Mouse (Mus musculus): ENCODE data around the gene Zfp961. TPM values are rescaled to one million over a fixed set of nuclear protein-coding genes. Genes with fewer than 3 reads are reported as not detected.

The Zfp961 gene
- total and polyA plus RNA-seq, 3 experiments, result 5.9 to 21.4 (median 14.9) TPM

- Histone ChIP-seq H3K79me2 (replicated peaks; ENCODE audit: control insufficient read depth, extremely low read depth, insufficient read depth, poor library complexity, severe bottlenecking) (no peaks in the 10 kb centered on the region), H3K36me3 (replicated peaks in 1 of 2; ENCODE audit: control insufficient read depth in 1 of 2, insufficient read depth in 1 of 2, low read length in 1 of 2) (peaks cover 0 to 20% of the 10 kb centered on the region in 2 experiments), H3K27me3 (replicated peaks) (no peaks in the 10 kb centered on the region), H3K4me2 (ENCODE audit: insufficient read depth, low read depth, poor library complexity, severe bottlenecking) (no peak overlapping the region), H3K9ac (ENCODE audit: insufficient read depth, low read depth) (no peak overlapping the region), H3K27ac (ENCODE audit: insufficient read depth, low read depth) (no peak overlapping the region), H3K4me3 (replicated peaks in 1 of 3; ENCODE audit: low read depth in 2 of 3, low read length in 2 of 3, poor library complexity in 1 of 3) (no peak overlapping the region), H3K4me1 (ENCODE audit: control insufficient read depth in 1 of 2, insufficient read depth in 2 of 2) (peaks cover 13 to 45% of the 10 kb centered on the region in 2 experiments), H3K9me3 (replicated peaks; ENCODE audit: low read length) (no peaks in the 10 kb centered on the region)
- no peak for DNase-seq (ENCODE audit: extremely low read depth)
- dilution Hi-C loops (cut with MboI; ENCODE audit: extremely low pct_ligation_motif_present, extremely low pct_unique_long_range_greater_than_20kb, low sequenced_read_pairs) (no loop called here), in situ Hi-C loops (cut with MboI; ENCODE audit: low pct_ligation_motif_present, low pct_unique_long_range_greater_than_20kb, low sequenced_read_pairs) (loop anchor here (25.0 kb wide), 1 partner anchor 869 kb away; no protein-coding TSS in a partner anchor)
- TF ChIP-seq MXI1 (IDR thresholded peaks at IDR 0.05; ENCODE audit: low read depth, low read length), result no peak
- no peak for TF ChIP-seq SIN3A (IDR thresholded peaks at IDR 0.05; ENCODE audit: low read length)
- TF ChIP-seq TCF12 (IDR thresholded peaks at IDR 0.05; ENCODE audit: low read depth, low read length), result no peak
- TF ChIP-seq MEF2A (IDR thresholded peaks at IDR 0.05; ENCODE audit: borderline replicate concordance, low read depth, low read length), result no peak
- TF ChIP-seq ZC3H11A (IDR thresholded peaks at IDR 0.05; ENCODE audit: low read depth, low read length), result no peak
- no peak for TF ChIP-seq CHD2 (IDR thresholded peaks at IDR 0.05; ENCODE audit: low read length)
- no peak for TF ChIP-seq ZKSCAN1 (IDR thresholded peaks at IDR 0.05; ENCODE audit: borderline replicate concordance, low read depth, low read length)
- TF ChIP-seq UBTF (IDR thresholded peaks at IDR 0.05; ENCODE audit: low read depth, low read length), result no peak
- no peak for TF ChIP-seq GABPA (IDR thresholded peaks at IDR 0.05; ENCODE audit: insufficient replicate concordance, low read depth, low read length)
- no peak for TF ChIP-seq ZMIZ1 (IDR thresholded peaks at IDR 0.05; ENCODE audit: low read depth, low read length)
- no peak for TF ChIP-seq MYC (IDR thresholded peaks at IDR 0.05; ENCODE audit: low read depth, low read length)
- TF ChIP-seq CHD1 (IDR thresholded peaks at IDR 0.05; ENCODE audit: low read depth, low read length), result no peak
- no peak for TF ChIP-seq TBP (conservative IDR thresholded peaks at IDR 0.05; ENCODE audit: low read depth, low read length)
- TF ChIP-seq NRF1 (IDR thresholded peaks at IDR 0.05; ENCODE audit: low read depth, low read length), result no peak
- TF ChIP-seq HCFC1 (IDR thresholded peaks at IDR 0.05; ENCODE audit: low read depth, low read length), result no peak
- TF ChIP-seq NELFE (IDR thresholded peaks at IDR 0.05; ENCODE audit: low read depth, low read length), result no peak
- no peak for TF ChIP-seq IRF4 (IDR thresholded peaks at IDR 0.05; ENCODE audit: low read depth, low read length)
- TF ChIP-seq KAT2A (IDR thresholded peaks at IDR 0.05; ENCODE audit: insufficient replicate concordance, low read length), result no peak
Observed at GRCm38 (mm10) chr8:72006763-72007162, 55.9 kb downstream of the Zfp961 start.

GRCm38 (mm10) chr8:72008134-72008641, 57.4 kb downstream of the Zfp961 start:
- Histone ChIP-seq H3K27me3 (replicated peaks) (no peaks in the 10 kb centered on the region), H3K27ac (ENCODE audit: insufficient read depth, low read depth) (no peak overlapping the region), H3K9ac (ENCODE audit: insufficient read depth, low read depth) (no peak overlapping the region), H3K4me3 (replicated peaks in 1 of 3; ENCODE audit: low read depth in 2 of 3, low read length in 2 of 3, poor library complexity in 1 of 3) (peak overlapping the region in 2 of 3 experiments; percentile 47 to 50), H3K4me2 (ENCODE audit: insufficient read depth, low read depth, poor library complexity, severe bottlenecking) (peak overlapping the region; percentile 44), H3K79me2 (replicated peaks; ENCODE audit: control insufficient read depth, extremely low read depth, insufficient read depth, poor library complexity, severe bottlenecking) (no peaks in the 10 kb centered on the region), H3K9me3 (replicated peaks; ENCODE audit: low read length) (no peaks in the 10 kb centered on the region), H3K36me3 (replicated peaks in 1 of 2; ENCODE audit: control insufficient read depth in 1 of 2, insufficient read depth in 1 of 2, low read length in 1 of 2) (peaks cover 0 to 14% of the 10 kb centered on the region in 2 experiments), H3K4me1 (ENCODE audit: control insufficient read depth in 1 of 2, insufficient read depth in 2 of 2) (peaks cover 13 to 44% of the 10 kb centered on the region in 2 experiments)
- peak; percentile 82 for DNase-seq (ENCODE audit: extremely low read depth)
- in situ Hi-C loops (cut with MboI; ENCODE audit: low pct_ligation_motif_present, low pct_unique_long_range_greater_than_20kb, low sequenced_read_pairs), result loop anchor here (25.0 kb wide), 1 partner anchor 871 kb away; no protein-coding TSS in a partner anchor
- dilution Hi-C loops (cut with MboI; ENCODE audit: extremely low pct_ligation_motif_present, extremely low pct_unique_long_range_greater_than_20kb, low sequenced_read_pairs), result no loop called here
- TF ChIP-seq GABPA (IDR thresholded peaks at IDR 0.05; ENCODE audit: insufficient replicate concordance, low read depth, low read length), result no peak
- TF ChIP-seq NRF1 (IDR thresholded peaks at IDR 0.05; ENCODE audit: low read depth, low read length), result no peak
- TF ChIP-seq MAX (IDR thresholded peaks at IDR 0.05; ENCODE audit: low read length), result peak; percentile 67; the same call in 1 of the 2 replicates
- TF ChIP-seq MYC (IDR thresholded peaks at IDR 0.05; ENCODE audit: low read depth, low read length), result peak; percentile 45; the same call in 1 of the 2 replicates
- no peak for TF ChIP-seq TBP (conservative IDR thresholded peaks at IDR 0.05; ENCODE audit: low read depth, low read length)
- TF ChIP-seq MEF2A (IDR thresholded peaks at IDR 0.05; ENCODE audit: borderline replicate concordance, low read depth, low read length), result peak; percentile 70; the same call in 1 of the 2 replicates
- no peak; the same call in 1 of the 2 replicates for TF ChIP-seq NELFE (IDR thresholded peaks at IDR 0.05; ENCODE audit: low read depth, low read length)
- TF ChIP-seq MAFK (IDR thresholded peaks at IDR 0.05; ENCODE audit: insufficient replicate concordance, low read length), result no peak
- TF ChIP-seq USF2 (conservative IDR thresholded peaks at IDR 0.05; ENCODE audit: low read depth, low read length), result no peak
- TF ChIP-seq MAZ (IDR thresholded peaks at IDR 0.05; ENCODE audit: low read depth, low read length), result no peak
- TF ChIP-seq ZNF384 (IDR thresholded peaks at IDR 0.05; ENCODE audit: low read depth, low read length), result no peak
- no peak for TF ChIP-seq USF1 (IDR thresholded peaks at IDR 0.05; ENCODE audit: low read depth, low read length)
- TF ChIP-seq SIN3A (IDR thresholded peaks at IDR 0.05; ENCODE audit: low read length), result 0 out of 2 replicates have a peak, but pooled peaks have one; percentile 29
- no peak for TF ChIP-seq ETS1 (conservative IDR thresholded peaks at IDR 0.05; ENCODE audit: low read depth, low read length)
- TF ChIP-seq POLR2A (IDR thresholded peaks at IDR 0.05; ENCODE audit: low read depth, low read length), result no peak
- TF ChIP-seq CHD1 (IDR thresholded peaks at IDR 0.05; ENCODE audit: low read depth, low read length), result no peak
- no peak; the same call in 1 of the 2 replicates for TF ChIP-seq SMC3 (IDR thresholded peaks at IDR 0.05; ENCODE audit: low read depth, low read length)
- TF ChIP-seq ZMIZ1 (IDR thresholded peaks at IDR 0.05; ENCODE audit: low read depth, low read length), result no peak
- TF ChIP-seq ZKSCAN1 (IDR thresholded peaks at IDR 0.05; ENCODE audit: borderline replicate concordance, low read depth, low read length), result no peak
- TF ChIP-seq PAX5 (IDR thresholded peaks at IDR 0.05; ENCODE audit: low read length), result no peak
- no peak for TF ChIP-seq ELF1 (IDR thresholded peaks at IDR 0.05; ENCODE audit: low read depth, low read length)
- peak; percentile 93 for TF ChIP-seq IRF4 (IDR thresholded peaks at IDR 0.05; ENCODE audit: low read depth, low read length)

Measured in CH12.LX (cell line).